Mouse (Mus musculus): ENCODE data around the gene Slc12a6. TPM values are rescaled to one million over a fixed set of nuclear protein-coding genes. Genes with fewer than 3 reads are reported as not detected.

The Slc12a6 gene
- polyA plus RNA-seq, 1 experiment: 90.3 TPM

DNA sequence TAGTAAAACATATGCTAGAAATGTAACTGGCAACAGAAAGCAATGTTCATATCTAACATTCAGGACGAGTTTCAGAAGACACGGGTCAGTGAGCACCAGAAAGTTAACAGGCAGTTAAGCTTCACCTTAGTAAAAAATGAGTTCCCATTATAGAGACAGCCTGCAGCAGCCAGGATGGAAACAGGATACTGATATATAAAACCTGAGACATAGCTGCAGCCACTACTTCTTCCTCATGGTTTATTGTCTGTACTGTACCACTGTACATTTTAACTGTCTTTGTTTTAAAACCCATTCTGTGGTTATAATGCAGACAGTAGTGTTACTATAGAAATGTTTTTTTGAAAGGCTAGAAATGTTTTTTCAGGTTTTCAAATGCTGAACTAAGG is 95.2 kb downstream of the Slc12a6 start:
- Histone ChIP-seq H3K27ac (ENCODE audit: insufficient read depth, low read depth, low read length) (no peak overlapping the region), H3K4me3 (ENCODE audit: insufficient read depth, low read depth, low read length) (no peak overlapping the region), H3K4me1 (ENCODE audit: control insufficient read depth, insufficient read depth, low read length) (no peaks in the 10 kb centered on the region)
- TF ChIP-seq CTCF (IDR thresholded peaks at IDR 0.05; ENCODE audit: insufficient read depth, low read depth, low read length) (no peak), POLR2A (IDR thresholded peaks at IDR 0.05; ENCODE audit: insufficient read depth, low read depth, low read length) (no peak)
- 81% methylated on average over 2 of the region's 2 CpGs for WGBS

- Histone ChIP-seq H3K4me1 (ENCODE audit: control insufficient read depth, insufficient read depth, low read length) (no peaks in the 10 kb centered on the region), H3K4me3 (ENCODE audit: insufficient read depth, low read depth, low read length) (peak overlapping the region; percentile 97), H3K27ac (ENCODE audit: insufficient read depth, low read depth, low read length) (0 out of 2 replicates have a peak overlapping the region, but pooled peaks have one; percentile 40)
- TF ChIP-seq CTCF (IDR thresholded peaks at IDR 0.05; ENCODE audit: insufficient read depth, low read depth, low read length) (no peak), POLR2A (IDR thresholded peaks at IDR 0.05; ENCODE audit: insufficient read depth, low read depth, low read length) (no peak)
- 14% methylated on average over 15 of the region's 15 CpGs for WGBS
These were observed 101.6 kb downstream of the Slc12a6 start for GRCm38 (mm10) chr2:112367222-112367621.

DNA sequence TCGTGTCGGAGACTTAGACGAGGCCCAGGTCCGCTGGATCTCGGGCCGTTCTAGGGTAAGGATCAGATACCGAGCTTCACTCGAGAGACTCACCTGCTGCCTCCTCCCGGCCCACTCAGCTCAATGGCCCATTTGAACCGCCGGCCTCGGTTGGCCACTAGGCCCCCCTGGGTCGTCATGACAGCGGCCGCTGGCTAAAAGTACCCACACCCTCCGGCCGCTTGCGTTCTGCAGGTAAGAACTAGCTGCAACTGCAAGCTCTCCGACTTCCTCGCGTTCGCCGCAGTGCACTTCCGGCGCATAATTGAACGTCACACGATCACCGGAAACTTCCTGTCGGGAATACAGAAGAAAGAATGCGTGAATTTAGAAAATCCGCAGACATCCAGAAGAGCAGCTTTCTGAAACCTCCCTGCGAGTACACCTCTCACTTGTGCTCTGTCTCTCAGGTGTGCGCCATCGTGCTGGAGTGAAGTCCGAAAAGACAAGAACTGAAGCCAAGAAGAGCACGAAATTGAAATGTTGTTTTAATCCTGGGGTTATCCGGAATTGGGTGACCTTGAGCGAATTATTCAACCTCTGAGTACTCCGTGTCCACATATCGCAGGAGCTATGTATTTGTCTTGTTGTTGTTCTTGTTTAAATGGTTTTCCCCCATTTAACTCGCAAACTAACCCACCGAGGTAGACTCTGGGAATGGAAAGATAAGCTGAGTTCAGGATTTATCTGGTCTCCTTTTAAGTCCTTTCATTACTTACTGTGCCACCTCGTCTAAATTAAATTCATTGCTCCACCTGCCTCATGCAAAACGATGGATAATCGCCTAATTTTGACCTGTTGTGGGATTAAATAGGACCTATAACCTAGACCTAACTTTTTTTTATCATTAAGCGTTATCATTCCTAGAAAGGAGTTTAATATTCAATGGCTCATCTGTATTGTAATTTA is 102.4 kb downstream of the Slc12a6 start, which contains the start of gene Emc4:
Emc4 (minus strand) TSS at position 302 of the 948 bp plus-strand sequence.
- peak within 1 kb of the TSS; percentile 97 for H3K27ac ChIP-seq (ENCODE audit: insufficient read depth, low read depth, low read length)
- peak; percentile 80 for TF ChIP-seq POLR2A (IDR thresholded peaks at IDR 0.05; ENCODE audit: insufficient read depth, low read depth, low read length)
- no peak for TF ChIP-seq CTCF (IDR thresholded peaks at IDR 0.05; ENCODE audit: insufficient read depth, low read depth, low read length)
- 1% methylated on average over 46 of the region's 46 CpGs for WGBS

DNA sequence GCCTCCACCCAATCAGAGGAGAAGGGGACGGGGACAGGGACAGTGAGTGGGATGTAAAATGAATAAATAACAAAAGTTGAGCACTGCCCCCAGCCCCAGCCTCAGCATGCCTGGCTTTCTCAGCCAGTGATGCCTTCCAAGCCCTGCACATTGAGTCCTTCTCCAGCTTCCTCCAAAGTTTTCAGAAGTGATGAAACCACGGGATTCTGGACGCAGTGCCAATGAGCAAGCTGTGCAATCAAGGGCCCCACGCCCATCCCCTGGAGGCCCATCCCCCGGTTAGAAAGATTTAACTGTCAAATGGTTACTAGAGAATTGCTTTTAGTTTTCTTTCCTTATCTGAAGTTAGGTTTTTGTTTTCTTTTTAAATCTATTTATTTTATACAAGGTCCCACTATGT is 104.3 kb downstream of the Slc12a6 start:
- no peak overlapping the region for H3K27ac ChIP-seq (ENCODE audit: insufficient read depth, low read depth, low read length)
- WGBS: 52% methylated on average over 5 of the region's 5 CpGs
- H3K4me1 ChIP-seq (ENCODE audit: control insufficient read depth, insufficient read depth, low read length): no peaks in the 10 kb centered on the region
- H3K4me3 ChIP-seq (ENCODE audit: insufficient read depth, low read depth, low read length): no peak overlapping the region
- no peak for TF ChIP-seq POLR2A (IDR thresholded peaks at IDR 0.05; ENCODE audit: insufficient read depth, low read depth, low read length)

More for the DNA sequence above, 102.4 kb downstream of the Slc12a6 start, which contains the start of gene Emc4:
- Histone ChIP-seq H3K4me1 (ENCODE audit: control insufficient read depth, insufficient read depth, low read length) (no peaks in the 10 kb centered on the region), H3K4me3 (ENCODE audit: insufficient read depth, low read depth, low read length) (peak within 1 kb of the TSS; percentile 97)

- TF ChIP-seq CTCF (IDR thresholded peaks at IDR 0.05; ENCODE audit: insufficient read depth, low read depth, low read length): no peak
- TF ChIP-seq POLR2A (IDR thresholded peaks at IDR 0.05; ENCODE audit: insufficient read depth, low read depth, low read length): no peak
- H3K4me3 ChIP-seq (ENCODE audit: insufficient read depth, low read depth, low read length): no peak overlapping the region
- 39% methylated on average over 4 of the region's 4 CpGs for WGBS
These were observed 107.5 kb downstream of the Slc12a6 start for GRCm38 (mm10) chr2:112373141-112373540.

DNA sequence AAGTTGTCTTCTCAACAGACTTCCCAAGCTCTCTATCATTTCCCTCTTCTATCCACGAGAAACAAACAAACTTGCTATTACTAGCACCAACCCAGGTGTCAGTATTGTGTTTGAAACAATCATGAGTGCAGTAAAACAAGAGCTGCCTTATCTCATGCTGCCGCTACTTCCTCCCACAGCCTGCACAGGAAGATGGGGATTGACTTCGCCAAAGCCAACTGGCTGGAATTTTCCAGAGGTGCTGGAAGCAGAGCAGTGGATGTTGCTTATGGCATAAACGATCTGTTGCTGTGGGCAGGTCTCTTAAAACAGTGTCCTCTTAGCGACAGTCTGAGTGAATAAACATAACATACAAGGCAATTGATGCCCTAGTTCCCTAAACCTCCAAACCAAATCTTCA is 109.0 kb downstream of the Slc12a6 start:
- WGBS: 63% methylated on average over 5 of the region's 5 CpGs
- Histone ChIP-seq H3K27ac (ENCODE audit: insufficient read depth, low read depth, low read length) (no peak overlapping the region), H3K4me3 (ENCODE audit: insufficient read depth, low read depth, low read length) (no peak overlapping the region), H3K4me1 (ENCODE audit: control insufficient read depth, insufficient read depth, low read length) (no peaks in the 10 kb centered on the region)
- no peak for TF ChIP-seq POLR2A (IDR thresholded peaks at IDR 0.05; ENCODE audit: insufficient read depth, low read depth, low read length)

More at GRCm38 (mm10) chr2:112373141-112373540, 107.5 kb downstream of the Slc12a6 start:
- H3K4me1 ChIP-seq (ENCODE audit: control insufficient read depth, insufficient read depth, low read length): no peaks in the 10 kb centered on the region
- H3K27ac ChIP-seq (ENCODE audit: insufficient read depth, low read depth, low read length): no peak overlapping the region

DNA sequence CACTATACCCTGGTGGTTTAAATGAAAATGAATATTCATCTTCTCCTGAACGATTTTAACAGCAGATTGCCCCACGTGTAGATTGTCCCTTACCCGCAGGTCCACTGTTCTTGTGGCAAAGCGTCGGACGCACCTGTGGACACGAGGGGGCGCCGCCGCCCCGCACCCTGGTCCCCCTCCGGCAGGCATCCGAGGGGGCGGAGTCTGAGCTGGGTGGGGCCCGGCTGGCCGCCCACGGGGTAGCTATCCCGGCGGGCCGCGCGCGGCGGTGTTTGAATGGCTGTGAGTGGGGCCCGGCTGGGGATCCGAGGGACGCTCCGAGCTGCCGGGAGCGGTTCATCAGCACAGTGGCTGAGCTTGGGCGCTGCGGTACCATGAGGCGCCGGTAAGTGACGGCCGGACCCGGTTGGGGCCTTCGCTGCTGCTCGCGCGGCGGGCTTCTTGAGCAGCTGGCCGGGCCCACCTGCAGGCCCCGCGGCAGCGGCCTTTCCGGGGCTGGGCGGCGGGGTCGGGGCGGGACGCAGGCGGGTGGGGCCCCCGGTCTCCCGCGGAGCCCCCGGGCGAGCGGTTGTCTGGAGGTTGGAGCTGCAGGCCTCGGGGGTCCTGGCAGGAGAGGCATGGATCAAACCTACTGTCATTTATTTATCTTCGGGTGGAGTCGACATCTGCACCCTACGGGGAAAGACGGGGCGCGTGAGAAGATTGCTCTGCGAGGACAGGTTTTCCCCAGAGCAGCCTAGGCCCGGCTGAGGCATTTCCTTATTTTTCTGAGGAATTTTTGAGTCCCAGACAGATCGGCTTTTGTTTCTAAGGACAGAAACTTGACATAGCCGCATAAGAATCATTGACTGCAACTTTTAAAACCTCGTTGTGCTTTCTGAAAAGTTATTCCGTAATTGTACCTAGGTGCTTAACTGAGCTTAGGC is 113.6 kb downstream of the Slc12a6 start, which contains the start of gene Katnbl1:
Katnbl1 (plus strand) TSS at position 239 of the 926 bp plus-strand sequence.
- no peaks in the 10 kb centered on the region for H3K4me1 ChIP-seq (ENCODE audit: control insufficient read depth, insufficient read depth, low read length)
- TF ChIP-seq POLR2A (IDR thresholded peaks at IDR 0.05; ENCODE audit: insufficient read depth, low read depth, low read length) (peak; percentile 62), CTCF (IDR thresholded peaks at IDR 0.05; ENCODE audit: insufficient read depth, low read depth, low read length) (peak; percentile 95)
- H3K4me3 ChIP-seq (ENCODE audit: insufficient read depth, low read depth, low read length): peak within 1 kb of the TSS; percentile 58
- H3K27ac ChIP-seq (ENCODE audit: insufficient read depth, low read depth, low read length): no peak within 1 kb of the TSS
- WGBS: under 1% methylated on average over 62 of the region's 72 CpGs

- Histone ChIP-seq H3K4me3 (ENCODE audit: insufficient read depth, low read depth, low read length) (no peak overlapping the region), H3K27ac (ENCODE audit: insufficient read depth, low read depth, low read length) (no peak overlapping the region), H3K4me1 (ENCODE audit: control insufficient read depth, insufficient read depth, low read length) (no peaks in the 10 kb centered on the region)
- TF ChIP-seq CTCF (IDR thresholded peaks at IDR 0.05; ENCODE audit: insufficient read depth, low read depth, low read length) (no peak), POLR2A (IDR thresholded peaks at IDR 0.05; ENCODE audit: insufficient read depth, low read depth, low read length) (no peak)
- 22% methylated on average over 8 of the region's 8 CpGs for WGBS
These were observed 114.5 kb downstream of the Slc12a6 start for GRCm38 (mm10) chr2:112380131-112380530.
